Mouse (Mus musculus): Measurements from ENCODE around the gene Hist1h2bh.
"Not testable (repeated sequence)": the region's sequence is repeated elsewhere in the genome, so short reads cannot be mapped to it uniquely, and the experiment has no call there.

The Hist1h2bh gene

GRCm38 (mm10) chr13:23551931-23552914 lies 9.0 kb upstream of the Hist1h2bh start:
- DNase-seq (ENCODE audit: low read depth, low spot score) = no peak

DNA sequence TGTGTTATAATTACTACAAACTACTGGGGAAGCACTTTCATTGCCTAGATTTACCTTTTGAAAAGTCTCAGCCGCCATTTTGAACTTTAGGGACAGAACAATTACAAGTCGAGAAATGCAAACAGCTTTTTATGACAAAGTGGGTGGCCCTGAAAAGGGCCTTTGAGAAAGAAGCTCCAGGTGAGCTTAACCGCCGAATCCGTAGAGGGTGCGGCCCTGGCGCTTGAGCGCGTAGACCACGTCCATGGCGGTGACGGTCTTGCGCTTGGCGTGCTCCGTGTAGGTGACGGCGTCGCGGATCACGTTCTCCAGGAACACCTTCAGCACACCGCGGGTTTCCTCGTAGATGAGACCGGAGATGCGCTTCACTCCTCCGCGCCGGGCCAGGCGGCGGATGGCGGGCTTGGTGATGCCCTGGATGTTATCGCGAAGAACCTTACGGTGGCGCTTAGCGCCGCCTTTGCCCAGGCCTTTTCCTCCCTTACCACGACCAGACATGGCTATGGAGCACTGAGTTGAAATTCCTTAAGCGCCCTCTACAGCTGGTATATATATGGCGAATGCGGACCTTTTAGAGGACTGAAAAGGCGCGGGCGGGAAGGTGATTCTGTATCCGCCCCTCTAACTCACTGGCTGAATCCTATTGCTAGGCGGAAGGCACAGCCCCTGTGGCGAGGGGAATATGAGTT lies 8.1 kb upstream of the Hist1h2bh start, which contains the start of gene Hist1h4f:
Gene Hist1h4f (minus strand): TSS at position 503 of the 689 bp plus-strand sequence.
- DNase-seq (ENCODE audit: low read depth, low spot score) = peak; percentile 83

DNA sequence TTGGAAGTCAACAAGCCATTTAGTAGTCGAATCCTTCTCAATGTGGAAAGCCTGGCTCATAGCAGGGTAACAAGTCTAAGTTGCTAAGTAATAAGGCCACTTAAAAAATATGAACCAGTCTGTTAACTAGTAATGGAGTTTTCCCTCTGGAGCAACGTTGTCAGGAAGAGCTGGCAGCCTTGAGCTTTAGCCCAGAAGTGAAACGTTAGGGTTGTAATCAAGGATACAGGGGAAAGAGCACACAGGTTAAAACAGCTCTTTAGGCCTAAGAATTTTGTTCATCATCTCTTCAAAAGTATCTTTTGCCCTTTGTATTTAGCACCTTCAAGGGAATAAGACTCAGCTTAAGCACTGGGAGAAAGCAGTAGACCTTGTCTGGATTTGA lies 7.6 kb upstream of the Hist1h2bh start:
- DNase-seq (ENCODE audit: low read depth, low spot score) = no peak

DNA sequence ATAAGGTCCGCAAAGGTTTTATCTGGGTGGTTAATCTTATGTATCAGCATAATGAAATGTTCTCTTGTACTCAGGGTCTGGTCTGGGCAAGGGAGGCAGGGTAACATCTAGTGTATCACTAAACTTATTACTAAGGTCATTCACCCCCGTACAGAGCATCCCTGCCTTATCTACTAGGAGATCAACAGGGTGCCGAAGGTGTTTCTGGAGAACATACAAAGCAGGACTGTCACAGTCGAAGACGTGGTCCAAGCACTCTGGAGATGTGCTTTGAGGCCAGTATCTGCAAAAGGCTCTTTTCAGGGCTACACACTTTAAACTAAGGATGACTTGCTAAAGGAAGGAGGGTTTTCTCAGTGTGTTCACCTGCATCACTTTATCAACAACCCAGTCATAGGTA lies 3.5 kb upstream of the Hist1h2bh start:
- DNase-seq (ENCODE audit: low read depth, low spot score) = no peak

DNA sequence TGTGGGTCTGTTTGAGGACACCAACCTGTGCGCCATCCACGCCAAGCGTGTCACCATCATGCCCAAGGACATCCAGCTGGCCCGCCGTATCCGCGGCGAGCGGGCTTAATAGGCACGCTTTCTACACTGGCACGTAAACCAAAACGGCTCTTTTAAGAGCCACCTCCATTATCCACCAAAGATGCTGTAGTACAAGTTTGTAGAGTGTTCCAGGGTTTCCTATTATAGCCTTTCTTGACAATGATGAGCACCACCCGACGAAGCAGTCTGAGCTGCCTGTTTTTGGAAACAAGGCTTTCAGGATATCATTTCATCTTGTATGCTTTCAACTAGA lies 1.6 kb upstream of the Hist1h2bh start:
- not testable (repeated sequence) for DNase-seq (ENCODE audit: low read depth, low spot score)

DNA sequence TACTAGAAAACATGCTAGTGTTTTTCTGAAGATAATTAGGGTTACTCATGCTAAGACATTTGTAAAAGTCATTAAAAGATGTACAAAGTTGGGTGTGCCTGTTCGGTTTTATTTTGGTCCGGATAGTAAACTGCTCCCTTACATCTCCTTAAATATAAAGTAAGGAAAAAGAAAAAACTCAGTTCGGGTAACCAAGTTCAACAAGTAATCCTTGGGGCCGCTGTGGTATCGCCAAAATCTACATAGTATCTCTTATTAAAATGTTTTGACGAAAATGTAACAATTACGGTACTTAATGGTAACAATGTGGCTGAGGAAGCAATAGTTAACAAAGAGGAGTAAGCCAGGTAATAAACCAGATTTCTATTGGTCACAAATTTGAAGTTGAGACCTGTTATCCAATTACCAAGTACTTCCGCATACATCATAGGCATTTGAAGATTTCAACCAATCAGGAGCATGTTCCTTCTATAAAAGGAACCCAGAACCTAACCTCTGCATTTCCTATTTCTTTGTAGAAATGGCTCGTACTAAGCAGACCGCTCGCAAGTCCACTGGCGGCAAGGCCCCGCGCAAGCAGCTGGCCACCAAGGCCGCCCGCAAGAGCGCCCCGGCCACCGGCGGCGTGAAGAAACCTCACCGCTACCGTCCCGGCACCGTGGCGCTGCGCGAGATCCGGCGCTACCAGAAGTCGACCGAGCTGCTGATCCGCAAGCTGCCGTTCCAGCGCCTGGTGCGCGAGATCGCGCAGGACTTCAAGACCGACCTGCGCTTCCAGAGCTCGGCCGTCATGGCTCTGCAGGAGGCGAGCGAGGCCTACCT lies 984 bp upstream of the Hist1h2bh start, which contains the start of gene Hist1h3f:
Gene Hist1h3f (plus strand): TSS at position 88 of the 822 bp plus-strand sequence.
- DNase-seq (ENCODE audit: low read depth, low spot score) = peak; percentile 90

GRCm38 (mm10) chr13:23542225-23542980 lies 789 bp downstream of the Hist1h2bh start:
- DNase-seq (ENCODE audit: low read depth, low spot score) = not testable (repeated sequence)

- DNase-seq (ENCODE audit: low read depth, low spot score) = no peak
These were observed 1.7 kb downstream of the Hist1h2bh start for GRCm38 (mm10) chr13:23541497-23541896.

DNA sequence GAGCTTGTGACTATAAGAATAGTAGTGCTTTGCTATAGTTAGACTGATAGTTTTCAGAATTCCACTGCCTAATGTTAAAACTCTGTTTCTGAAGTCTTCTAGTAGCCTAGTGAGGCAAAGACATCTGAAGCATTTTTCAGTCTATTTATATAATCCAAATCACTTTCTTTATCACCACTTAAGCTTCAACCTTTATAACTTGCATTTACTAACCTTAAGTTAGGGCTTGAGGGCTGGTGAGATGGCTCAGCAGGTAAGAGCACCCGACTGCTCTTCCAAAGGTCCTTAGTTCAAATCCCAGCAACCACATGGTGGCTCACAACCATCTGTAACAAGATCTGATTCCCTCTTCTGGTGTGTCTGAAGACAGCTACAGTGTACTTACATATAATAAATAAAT lies 3.4 kb downstream of the Hist1h2bh start:
- DNase-seq (ENCODE audit: low read depth, low spot score) = not testable (repeated sequence)

DNA sequence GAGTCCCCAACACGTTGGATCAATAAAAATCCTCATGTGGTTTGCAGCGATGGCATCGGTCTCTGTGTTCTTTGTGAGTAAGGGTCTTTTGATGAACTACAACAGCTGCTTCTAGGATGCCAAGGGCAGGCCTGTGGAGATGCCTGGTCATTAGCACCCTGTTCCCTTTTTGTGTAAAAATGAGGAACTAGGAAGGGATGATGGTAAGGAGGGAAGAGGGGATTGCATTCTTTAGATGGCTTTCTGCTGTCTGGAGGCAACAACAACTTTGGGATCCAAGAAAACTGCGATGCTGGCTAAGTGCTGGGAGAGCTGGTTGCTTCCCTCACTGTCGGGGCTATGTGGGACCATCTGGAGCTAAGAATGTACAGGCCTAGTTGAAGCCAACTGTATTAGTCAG lies 4.9 kb downstream of the Hist1h2bh start:
- no peak for DNase-seq (ENCODE audit: low read depth, low spot score)

DNA sequence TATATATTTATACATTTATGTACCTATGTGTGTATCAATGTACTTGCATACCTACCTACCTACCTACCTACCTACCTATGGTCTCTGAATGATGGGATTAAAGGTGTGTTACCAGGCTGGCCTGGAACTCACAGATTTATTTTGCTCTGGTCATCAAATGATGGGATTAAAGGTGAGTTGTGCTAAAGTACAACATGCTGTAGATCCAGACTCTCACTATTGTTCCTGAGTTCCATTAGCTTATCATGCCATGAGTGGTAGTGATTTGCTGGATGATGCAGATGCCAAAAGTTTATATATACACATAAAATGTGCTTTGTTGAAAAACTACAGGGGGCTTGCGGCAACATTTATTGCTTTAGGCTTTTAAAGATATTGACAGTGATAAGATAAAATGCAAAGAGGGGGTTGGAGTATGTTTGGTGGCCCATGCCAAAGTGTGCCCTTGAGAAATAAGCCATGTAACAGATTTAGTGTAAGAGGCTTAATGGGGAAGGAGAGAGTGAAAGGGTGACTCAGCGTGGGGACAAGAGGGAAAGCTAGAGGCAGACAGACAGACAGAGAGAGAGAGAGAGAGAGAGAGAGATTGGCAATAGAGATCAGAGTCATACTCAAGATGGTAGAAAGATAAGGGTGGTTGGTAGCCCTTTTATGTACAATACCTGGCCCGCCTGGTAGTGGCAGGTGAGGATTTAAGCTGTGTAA lies 6.0 kb downstream of the Hist1h2bh start:
- no peak for DNase-seq (ENCODE audit: low read depth, low spot score)

DNA sequence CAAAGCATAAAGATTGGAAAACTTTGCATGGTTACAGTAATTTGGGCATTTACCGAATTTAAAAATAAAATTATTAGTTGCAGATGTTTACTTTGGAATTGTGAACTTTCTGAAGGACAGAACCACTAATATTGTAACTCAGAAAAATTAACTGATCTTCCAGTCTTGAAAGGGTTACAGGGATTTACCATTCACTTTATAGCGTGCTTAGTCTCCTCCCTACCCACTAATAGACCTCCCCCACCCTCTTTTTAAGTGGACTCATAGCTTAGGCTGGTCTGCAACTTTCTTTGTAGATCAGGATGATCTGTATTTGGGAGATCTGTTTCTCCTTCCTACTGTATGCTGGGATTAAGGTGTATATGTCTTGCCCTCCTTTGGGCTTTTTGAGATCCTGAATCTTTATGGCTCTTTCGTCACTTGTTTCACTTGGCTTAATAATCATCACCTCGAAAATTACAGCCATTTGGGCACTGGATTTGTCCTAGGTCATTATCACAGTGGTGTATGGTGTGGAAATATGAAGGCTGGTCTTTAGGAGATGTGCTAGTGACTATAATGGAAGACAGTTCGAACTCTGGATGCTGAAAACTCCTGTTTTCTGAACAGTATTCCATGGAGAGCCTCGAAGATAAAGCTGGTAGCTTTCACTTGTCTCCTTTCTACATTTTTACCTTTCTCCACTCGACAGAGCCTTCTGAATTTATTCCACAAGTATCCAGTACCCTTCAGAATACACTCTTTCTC lies 6.9 kb downstream of the Hist1h2bh start:
- DNase-seq (ENCODE audit: low read depth, low spot score) = no peak

DNA sequence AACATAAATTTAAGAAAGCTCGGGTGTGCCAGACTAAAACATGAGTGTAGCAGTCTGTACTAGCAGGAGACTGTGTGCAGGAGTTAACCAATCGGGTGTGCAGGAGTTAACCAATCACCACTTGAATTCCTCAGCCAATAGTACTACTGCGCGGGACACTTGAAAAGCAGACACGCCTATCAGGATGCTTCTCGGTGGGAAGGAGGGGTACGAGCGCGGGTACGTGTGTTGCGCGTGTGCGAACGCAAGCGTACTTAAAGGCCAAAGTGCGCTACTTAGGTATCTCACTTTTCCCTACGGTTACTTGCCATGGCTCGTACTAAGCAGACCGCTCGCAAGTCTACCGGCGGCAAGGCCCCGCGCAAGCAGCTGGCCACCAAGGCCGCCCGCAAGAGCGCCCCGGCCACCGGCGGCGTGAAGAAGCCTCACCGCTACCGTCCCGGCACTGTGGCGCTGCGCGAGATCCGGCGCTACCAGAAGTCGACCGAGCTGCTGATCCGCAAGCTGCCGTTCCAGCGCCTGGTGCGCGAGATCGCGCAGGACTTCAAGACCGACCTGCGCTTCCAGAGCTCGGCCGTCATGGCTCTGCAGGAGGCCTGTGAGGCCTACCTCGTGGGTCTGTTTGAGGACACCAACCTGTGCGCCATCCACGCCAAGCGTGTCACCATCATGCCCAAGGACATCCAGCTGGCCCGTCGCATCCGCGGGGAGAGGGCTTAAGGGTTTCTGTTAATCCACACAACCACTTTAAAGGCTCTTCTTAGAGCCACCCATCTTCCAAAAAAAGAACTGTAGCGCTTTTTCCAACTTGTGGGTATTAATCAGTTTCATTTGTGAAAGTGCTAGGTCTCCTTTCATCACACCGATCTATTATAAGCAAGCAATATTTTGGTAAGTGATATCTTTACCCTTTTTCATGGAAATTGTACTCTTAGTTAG lies 7.8 kb downstream of the Hist1h2bh start, which contains the start of gene Hist1h3g:
Gene Hist1h3g (plus strand): TSS at position 286 of the 939 bp plus-strand sequence.
- peak; percentile 79 for DNase-seq (ENCODE audit: low read depth, low spot score)

DNA sequence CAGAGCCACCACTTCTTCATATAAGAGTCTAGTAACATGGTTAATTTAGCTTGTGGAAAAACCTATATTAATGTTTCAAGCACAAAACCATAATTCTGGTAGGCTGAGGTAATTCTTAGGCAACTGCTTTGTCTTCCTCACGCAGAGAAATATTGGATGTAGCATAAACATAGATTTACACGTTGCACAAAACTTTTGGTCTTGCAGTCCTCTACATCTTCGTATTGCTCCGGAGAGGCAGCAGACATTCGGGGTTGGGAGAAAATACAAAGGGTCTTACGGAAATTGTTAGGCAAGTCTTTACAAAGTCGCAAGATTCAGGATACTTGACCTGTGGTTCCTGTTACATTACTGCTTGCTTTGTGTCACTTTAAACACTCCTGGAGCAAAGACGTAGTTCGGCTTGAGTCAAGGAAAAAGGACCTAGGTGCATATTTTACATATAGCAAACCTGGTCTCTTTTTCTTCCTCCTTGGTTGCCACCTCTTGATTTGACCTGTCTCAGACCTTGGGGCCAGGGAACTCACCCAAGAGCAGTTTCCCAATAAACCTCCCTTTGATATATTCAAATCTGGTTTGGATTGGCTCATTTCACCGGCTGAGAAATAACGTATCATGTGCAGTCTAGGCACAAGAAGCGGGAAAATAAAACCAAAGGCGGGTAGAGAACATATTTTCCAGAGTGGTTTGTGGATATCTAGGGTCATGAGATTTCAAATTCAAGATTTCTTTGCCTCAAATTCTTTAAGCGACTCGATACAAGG lies 8.6 kb downstream of the Hist1h2bh start:
- DNase-seq (ENCODE audit: low read depth, low spot score) = no peak

- not testable (repeated sequence) for DNase-seq (ENCODE audit: low read depth, low spot score)
These were observed 9.4 kb downstream of the Hist1h2bh start, which contains the start of gene Hist1h2af for GRCm38 (mm10) chr13:23533560-23534367. Hist1h2af (plus strand) TSS chr13:23533906.

- DNase-seq (ENCODE audit: low read depth, low spot score) = no peak
These were observed 10.7 kb downstream of the Hist1h2bh start for GRCm38 (mm10) chr13:23532262-23533075.
